Mouse (Mus musculus) liver, embryonic 15.5 days (tissue): ENCODE results near the gene Sept9. TPM values are rescaled to one million over a fixed set of nuclear protein-coding genes. Genes with fewer than 3 reads are reported as not detected.

Source experiments
- ATAC-seq: fragments of 200-750 bp; cut with Nextera tagmentation; 2 replicates; pipeline ENCODE4 v1.8.0; 2017; ENCODE audit warnings: moderate number of reproducible peaks, mild to moderate bottlenecking, moderate library complexity; ENCODE audit not compliant: insufficient read depth
- H3K27ac ChIP-seq: fragments of 300-500 bp; sonication (generic); replicated peaks from 2 replicates; pipeline ENCODE4 v1.5.1; 2015; ENCODE audit warnings: mild to moderate bottlenecking, inconsistent platforms
- H3K27me3 ChIP-seq: fragments of 300-500 bp; sonication (generic); 2 replicates; pipeline ENCODE4 v1.6.1; 2015; ENCODE audit warnings: mild to moderate bottlenecking, inconsistent platforms
- H3K36me3 ChIP-seq: fragments of 300-500 bp; sonication (generic); replicated peaks from 2 replicates; pipeline ENCODE4 v1.6.1; 2015; ENCODE audit warnings: moderate library complexity, mild to moderate bottlenecking, inconsistent platforms
- H3K4me1 ChIP-seq: fragments of 300-500 bp; sonication (generic); replicated peaks from 2 replicates; pipeline ENCODE4 v1.6.1; 2015; ENCODE audit warnings: inconsistent platforms
- H3K4me2 ChIP-seq: fragments of 300-500 bp; sonication (generic); 2 replicates; pipeline ENCODE4 v1.6.1; 2015; ENCODE audit warnings: moderate library complexity, mild to moderate bottlenecking, inconsistent platforms
- H3K4me3 ChIP-seq: fragments of 300-500 bp; sonication (generic); replicated peaks from 2 replicates; pipeline ENCODE4 v1.5.1; 2015; ENCODE audit warnings: mild to moderate bottlenecking, inconsistent platforms
- H3K9ac ChIP-seq: fragments of 300-500 bp; sonication (generic); 2 replicates; pipeline ENCODE4 v1.6.1; 2015; ENCODE audit warnings: moderate library complexity, mild to moderate bottlenecking, inconsistent platforms
- H3K9me3 ChIP-seq: fragments of 300-500 bp; sonication (generic); replicated peaks from 2 replicates; pipeline ENCODE4 v1.6.1; 2016; ENCODE audit warnings: inconsistent platforms
- WGBS: fragments of 180-500 bp; shearing (Covaris S2); methylation state at CpG from one replicate; pipeline ENCODE4 v1.1.7; 2015; ENCODE audit warnings: mixed read lengths; ENCODE audit not compliant: insufficient replicate concordance; 5-methylcytosine and 5-hydroxymethylcytosine counted together
- polyA plus RNA-seq: library from polyadenylated mRNA; unstranded; fragments of >200 nt; fragmentation: Nextera tagmentation; extraction: Ambion mirVana; gene quantifications from 2 replicates; pipeline ENCODE4 v1.2.1, GENCODE M21; 2015

Gene Sept9
- polyA plus RNA-seq, 1 experiment from 2014 or later = 41.0 TPM

DNA sequence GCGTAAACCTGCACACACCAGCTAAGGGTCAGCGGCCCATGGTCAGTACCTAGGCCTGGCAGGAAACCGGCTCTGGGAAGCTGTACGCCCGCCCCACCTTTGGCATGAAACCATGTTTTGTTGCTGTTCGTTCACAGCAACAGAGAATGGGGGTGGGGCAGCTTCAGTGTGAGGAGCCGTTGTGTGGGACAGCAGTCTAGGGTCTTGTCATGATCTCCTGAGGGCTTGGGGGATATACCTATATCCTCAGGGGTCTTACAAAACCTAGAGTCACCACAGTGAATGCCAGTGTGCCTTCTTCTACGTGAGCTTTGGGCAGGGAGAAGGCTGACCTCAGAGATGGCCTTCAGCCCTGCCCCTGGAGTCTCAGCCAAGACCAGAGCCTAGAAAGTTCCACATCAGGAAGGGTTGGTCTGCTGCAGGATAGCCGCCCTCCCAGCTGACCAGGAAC is 47.5 kb downstream of the Sept9 start:
- no peak overlapping the region for H3K4me2 ChIP-seq
- no peak overlapping the region for H3K4me3 ChIP-seq
- H3K27ac ChIP-seq = no peak overlapping the region
- no peaks in the 10 kb centered on the region for H3K27me3 ChIP-seq
- H3K9me3 ChIP-seq = no peaks in the 10 kb centered on the region
- no peak overlapping the region for H3K9ac ChIP-seq
- WGBS = 70% methylated on average over 9 of the region's 9 CpGs
- H3K4me1 ChIP-seq = peaks cover 35% of the 10 kb centered on the region
- H3K36me3 ChIP-seq = no peaks in the 10 kb centered on the region
- ATAC-seq = no peak

DNA sequence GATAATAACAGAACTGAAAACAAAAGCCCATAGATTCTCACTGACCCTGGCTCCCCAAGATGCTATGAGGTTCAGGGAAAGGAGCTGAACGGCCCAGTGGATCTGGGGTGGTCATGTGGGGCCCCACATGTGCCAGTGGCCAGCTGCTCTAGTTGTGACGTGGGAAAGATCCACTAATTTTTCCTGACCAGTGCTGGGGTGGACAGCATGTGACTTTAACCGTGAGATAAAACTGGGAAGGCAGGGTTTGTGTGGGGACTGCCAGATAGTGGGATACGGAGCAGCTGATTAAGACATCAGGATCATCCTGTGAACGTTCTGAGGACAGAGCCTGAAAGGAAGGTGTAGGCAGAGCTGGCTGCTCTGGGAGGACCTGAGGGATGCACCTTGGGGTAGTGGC is 48.1 kb downstream of the Sept9 start:
- H3K4me3 ChIP-seq = no peak overlapping the region
- no peaks in the 10 kb centered on the region for H3K27me3 ChIP-seq
- no peaks in the 10 kb centered on the region for H3K36me3 ChIP-seq
- no peak overlapping the region for H3K27ac ChIP-seq
- peaks cover 35% of the 10 kb centered on the region for H3K4me1 ChIP-seq
- no peaks in the 10 kb centered on the region for H3K9me3 ChIP-seq
- ATAC-seq = no peak
- 44% methylated on average over 5 of the region's 5 CpGs for WGBS
- no peak overlapping the region for H3K9ac ChIP-seq
- H3K4me2 ChIP-seq = no peak overlapping the region

DNA sequence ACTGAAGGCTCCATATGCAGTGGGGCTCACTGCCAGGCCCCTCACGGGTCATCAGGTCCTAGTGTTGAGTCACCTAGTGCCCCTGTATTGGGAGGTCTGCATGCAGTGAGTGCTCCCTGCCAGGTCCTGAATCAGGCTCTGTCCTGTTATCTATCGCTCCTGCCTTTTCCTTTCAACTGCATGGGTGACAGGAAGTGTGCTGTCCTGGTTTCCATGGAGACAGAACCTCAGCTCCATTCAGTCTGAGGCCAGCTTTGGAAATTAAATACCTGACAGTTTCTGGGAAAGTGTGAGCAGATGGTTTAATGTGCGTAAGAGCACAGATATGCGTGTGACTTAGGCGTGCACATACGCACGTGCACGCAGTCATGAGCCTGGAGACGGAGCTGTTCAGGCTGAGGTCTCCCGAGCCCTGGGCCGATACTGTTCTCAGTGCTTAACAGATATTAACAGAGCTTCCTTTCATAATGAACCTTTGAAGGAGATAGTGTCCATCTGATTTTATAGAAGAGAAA is 49.3 kb downstream of the Sept9 start:
- H3K4me1 ChIP-seq = peaks cover 35% of the 10 kb centered on the region

DNA sequence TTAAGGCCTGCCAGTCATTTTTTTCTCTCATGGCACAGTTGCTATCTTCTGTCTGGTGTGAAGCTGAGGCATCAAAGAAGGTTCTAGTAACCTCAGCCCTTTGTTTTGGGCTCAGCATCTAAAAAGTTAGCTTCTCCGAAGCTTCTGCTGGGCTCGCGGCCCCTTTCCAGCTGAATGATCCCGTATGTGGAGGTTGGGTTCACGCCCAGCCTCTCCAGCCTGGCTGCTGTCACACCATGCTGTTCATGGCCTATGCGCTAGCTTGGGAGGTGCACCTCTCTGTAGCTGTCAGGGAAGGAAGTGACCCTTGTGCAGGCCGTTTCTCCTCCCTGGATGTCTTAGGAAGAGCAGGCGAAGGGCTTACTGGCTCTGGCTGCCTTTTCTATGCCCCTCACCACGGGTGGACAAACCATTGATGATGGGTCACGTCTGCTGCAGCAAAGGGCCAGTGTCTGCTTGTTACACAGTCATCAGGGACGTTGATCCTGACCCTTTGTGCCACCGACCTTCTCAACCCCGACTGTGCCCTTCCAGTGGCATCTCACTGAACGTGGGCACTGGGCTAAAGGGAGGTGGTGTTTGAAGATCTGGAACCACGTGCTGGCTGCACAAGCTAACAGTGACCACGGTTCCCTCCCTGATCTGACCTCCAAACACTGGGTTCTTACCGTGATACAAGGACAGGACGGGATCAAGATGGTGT is 50.0 kb downstream of the Sept9 start:
- 48% methylated on average over 18 of the region's 18 CpGs for WGBS
- no peak for ATAC-seq
- peaks cover 35% of the 10 kb centered on the region for H3K4me1 ChIP-seq
- no peak overlapping the region for H3K9ac ChIP-seq
- no peak overlapping the region for H3K27ac ChIP-seq
- no peak overlapping the region for H3K4me2 ChIP-seq
- H3K27me3 ChIP-seq = no peaks in the 10 kb centered on the region
- no peaks in the 10 kb centered on the region for H3K9me3 ChIP-seq
- no peak overlapping the region for H3K4me3 ChIP-seq
- H3K36me3 ChIP-seq = no peaks in the 10 kb centered on the region

More for the DNA sequence above, 49.3 kb downstream of the Sept9 start:
- Histone ChIP-seq H3K36me3 (no peaks in the 10 kb centered on the region), H3K27me3 (no peaks in the 10 kb centered on the region), H3K27ac (no peak overlapping the region), H3K4me2 (no peak overlapping the region), H3K9me3 (no peaks in the 10 kb centered on the region), H3K9ac (no peak overlapping the region), H3K4me3 (no peak overlapping the region)
- no peak for ATAC-seq
- 34% methylated on average over 11 of the region's 11 CpGs for WGBS

DNA sequence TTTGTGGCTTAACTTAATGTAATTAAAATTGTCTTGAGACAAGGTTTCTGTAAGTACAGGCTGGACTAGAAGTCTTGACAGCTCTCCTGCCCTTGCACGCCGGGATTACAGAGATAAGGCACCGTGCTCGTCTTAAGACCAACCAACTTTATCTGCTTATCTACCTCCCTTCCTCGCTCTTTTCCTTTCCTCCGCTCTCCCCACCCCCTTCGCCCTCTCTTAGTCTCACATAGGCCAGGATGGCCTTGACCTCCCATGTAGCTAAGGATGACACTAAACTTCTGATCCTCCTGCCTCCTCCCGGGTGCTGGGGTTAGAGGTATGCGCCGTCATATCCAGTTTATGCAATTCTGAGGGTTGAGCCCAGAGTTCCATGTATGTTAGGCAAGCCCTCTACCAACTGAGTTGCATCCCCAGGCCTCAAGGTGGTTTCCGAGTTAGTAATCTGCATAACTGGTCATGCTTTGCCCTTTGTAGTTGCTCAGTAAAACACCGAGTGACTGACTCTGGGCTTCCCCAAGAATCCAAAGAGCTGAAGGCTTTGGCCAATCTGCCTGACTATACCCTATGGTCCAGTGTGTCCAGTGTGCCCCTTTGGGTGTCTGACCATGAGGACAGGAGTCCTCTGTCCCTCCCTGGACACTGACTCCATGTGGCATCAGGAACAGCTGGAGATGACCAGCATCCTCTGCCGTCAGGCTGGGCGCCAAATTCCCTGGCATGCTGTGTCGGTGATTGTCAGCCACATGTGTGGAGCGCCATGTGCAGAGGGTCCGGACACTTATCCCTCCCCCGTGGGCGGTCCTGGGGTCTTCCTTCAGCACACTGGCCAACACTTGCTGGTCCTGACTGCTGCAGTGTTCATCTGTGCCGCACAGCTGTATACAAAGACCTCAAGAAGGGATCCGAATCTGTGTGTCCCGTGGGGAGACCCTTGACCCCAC is 50.8 kb downstream of the Sept9 start:
- H3K9me3 ChIP-seq = no peaks in the 10 kb centered on the region
- no peaks in the 10 kb centered on the region for H3K27me3 ChIP-seq
- H3K27ac ChIP-seq = no peak overlapping the region
- no peaks in the 10 kb centered on the region for H3K36me3 ChIP-seq
- no peak overlapping the region for H3K9ac ChIP-seq
- peaks cover 35% of the 10 kb centered on the region for H3K4me1 ChIP-seq
- H3K4me3 ChIP-seq = no peak overlapping the region
- WGBS = 52% methylated on average over 22 of the region's 22 CpGs
- H3K4me2 ChIP-seq = no peak overlapping the region
- no peak for ATAC-seq

DNA sequence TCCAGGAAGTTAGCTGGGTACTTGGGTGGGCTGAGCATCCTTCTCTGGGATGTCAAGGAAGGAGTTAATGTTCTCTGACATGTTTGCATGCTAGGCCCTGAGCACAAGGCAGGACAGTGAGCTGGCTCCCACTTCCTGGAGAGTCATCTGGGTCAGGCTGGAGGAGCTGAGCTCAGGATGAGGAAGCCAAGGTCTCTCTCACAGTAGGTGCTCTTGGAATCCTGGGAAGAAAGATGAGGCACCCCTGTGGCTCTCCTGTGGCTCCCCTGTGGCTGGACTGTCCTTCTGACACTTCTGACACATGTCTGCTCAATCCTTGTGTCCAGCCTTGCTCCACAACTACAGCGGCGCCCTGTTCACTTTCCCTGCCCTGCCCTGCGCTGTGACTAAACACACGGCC is 52.3 kb downstream of the Sept9 start:
- Histone ChIP-seq H3K4me1 (peaks cover 24% of the 10 kb centered on the region; the same call in 1 of the 2 replicates), H3K27ac (no peak overlapping the region), H3K4me2 (no peak overlapping the region), H3K9me3 (no peaks in the 10 kb centered on the region), H3K4me3 (no peak overlapping the region), H3K9ac (no peak overlapping the region), H3K36me3 (no peaks in the 10 kb centered on the region), H3K27me3 (no peaks in the 10 kb centered on the region)
- WGBS = 74% methylated on average over 4 of the region's 4 CpGs
- ATAC-seq = no peak

DNA sequence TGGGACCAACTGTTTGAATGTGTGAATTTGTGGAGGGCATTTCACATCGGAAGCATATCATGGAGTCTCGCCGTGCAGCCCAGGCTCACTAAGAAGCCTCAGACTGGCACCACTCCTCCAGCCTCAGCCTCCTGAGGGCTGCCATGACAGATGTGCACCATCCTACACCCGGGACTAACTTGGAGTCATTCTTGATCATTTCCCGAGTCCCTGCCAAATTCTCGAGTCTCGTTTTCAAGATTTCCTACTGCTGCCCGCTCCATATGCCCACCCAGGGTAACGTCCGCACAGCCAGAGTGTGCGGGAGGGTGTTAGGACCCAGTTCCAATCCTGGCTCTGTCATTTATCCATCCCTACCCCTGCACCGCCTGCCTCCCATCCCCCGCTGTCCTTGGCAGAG is 53.4 kb downstream of the Sept9 start:
- Histone ChIP-seq H3K4me1 (peaks cover 24% of the 10 kb centered on the region; the same call in 1 of the 2 replicates), H3K9ac (no peak overlapping the region), H3K36me3 (no peaks in the 10 kb centered on the region), H3K4me2 (no peak overlapping the region), H3K4me3 (no peak overlapping the region), H3K27me3 (no peaks in the 10 kb centered on the region), H3K27ac (no peak overlapping the region), H3K9me3 (no peaks in the 10 kb centered on the region)
- ATAC-seq = no peak
- WGBS = 73% methylated on average over 13 of the region's 13 CpGs

DNA sequence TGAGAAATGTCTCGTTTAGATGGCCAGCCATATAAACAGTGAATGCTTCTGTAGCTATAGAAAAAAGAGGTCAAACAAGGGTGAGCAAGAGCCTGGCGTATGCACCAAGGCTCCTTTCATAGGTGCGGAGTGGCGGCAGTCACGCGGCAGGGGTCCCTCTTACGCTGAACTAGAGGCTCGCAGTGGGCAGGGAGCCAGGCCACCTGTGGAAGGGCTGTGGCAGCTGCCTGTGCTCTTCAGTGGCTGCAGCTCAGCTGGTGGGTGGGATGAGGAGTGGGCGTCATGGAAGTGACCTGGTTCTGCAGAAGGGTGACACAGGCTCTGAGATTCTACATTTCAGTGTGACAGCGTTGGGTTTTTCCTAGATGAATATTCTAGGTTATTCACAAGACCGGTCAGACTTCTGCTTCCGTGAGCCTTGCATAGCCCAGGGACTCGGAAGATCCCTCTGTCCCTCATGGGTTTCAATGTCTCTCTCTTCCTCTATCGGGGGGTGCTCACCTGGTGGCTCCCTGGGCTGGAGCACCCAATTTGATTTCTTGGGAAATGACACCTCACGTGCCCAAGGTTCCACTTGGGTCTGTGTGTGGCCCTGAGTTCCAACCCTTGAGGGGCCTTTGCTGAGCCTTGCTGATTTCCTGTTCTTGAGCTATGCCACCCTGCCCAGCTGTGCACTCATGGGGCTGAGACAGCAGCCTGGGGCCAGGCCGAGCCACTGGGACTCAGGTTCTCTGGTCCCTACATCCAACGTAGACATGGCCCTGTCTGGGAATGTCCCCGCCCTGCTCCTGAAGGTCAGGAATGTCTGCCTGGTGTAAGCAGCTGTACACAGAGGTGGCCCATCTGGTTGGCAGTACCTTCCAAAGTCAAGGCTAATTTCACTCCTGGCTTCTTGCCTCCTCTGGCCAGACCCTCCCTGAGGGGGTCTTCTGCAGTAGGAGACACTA is 55.0 kb downstream of the Sept9 start:
- Histone ChIP-seq H3K27me3 (no peaks in the 10 kb centered on the region), H3K27ac (no peak overlapping the region), H3K4me3 (no peak overlapping the region), H3K36me3 (no peaks in the 10 kb centered on the region), H3K9ac (no peak overlapping the region), H3K4me1 (peaks cover 16% of the 10 kb centered on the region; the same call in 1 of the 2 replicates), H3K9me3 (no peaks in the 10 kb centered on the region), H3K4me2 (no peak overlapping the region)
- no peak for ATAC-seq
- 71% methylated on average over 18 of the region's 18 CpGs for WGBS

DNA sequence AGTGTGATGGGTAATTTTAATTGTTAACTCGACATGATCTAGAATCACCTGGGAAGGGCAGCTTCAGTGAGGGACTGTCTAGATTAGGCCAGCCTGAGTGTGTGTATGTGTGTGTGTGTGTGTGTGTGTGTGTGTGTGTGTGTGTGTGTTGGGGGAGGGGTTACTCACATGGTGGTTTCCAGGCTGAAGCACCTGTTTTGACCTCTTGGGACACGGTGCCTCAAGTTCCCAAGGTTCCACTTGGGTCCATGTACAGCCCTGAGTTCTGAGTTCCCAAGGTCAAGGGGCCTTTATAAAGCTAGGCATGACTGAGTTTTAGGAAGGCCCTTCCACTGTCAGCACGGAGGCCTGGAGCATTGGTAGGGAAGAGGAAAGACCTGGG is 55.6 kb downstream of the Sept9 start:
- ATAC-seq = no peak
- H3K9ac ChIP-seq = no peak overlapping the region
- no peak overlapping the region for H3K4me3 ChIP-seq
- no peak overlapping the region for H3K4me2 ChIP-seq
- 51% methylated on average over 3 of the region's 3 CpGs for WGBS
- no peaks in the 10 kb centered on the region for H3K9me3 ChIP-seq
- H3K36me3 ChIP-seq = no peaks in the 10 kb centered on the region
- no peak overlapping the region for H3K27ac ChIP-seq
- 0 out of 2 replicates have a peak, but pooled peaks cover 10% of the 10 kb centered on the region for H3K4me1 ChIP-seq
- H3K27me3 ChIP-seq = no peaks in the 10 kb centered on the region

DNA sequence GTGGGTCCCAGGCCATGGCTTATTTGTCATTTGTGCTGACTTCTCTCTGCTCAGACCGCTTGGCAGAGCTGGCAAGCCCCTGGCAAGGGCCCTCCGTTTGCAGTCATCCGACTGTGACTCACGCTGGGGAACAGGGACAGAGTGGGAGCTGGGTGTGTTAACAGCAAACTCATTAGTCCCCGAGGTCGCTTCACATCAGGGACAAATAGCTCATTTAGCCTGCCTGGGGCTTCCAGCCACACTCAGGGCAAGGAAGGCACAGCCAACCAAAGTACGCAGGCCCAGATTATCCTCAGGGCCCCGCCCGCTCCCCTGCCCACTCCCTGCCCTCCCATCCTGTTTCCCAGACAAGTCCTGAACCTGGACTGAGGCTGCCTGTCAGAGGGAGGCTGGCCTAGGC is 56.6 kb downstream of the Sept9 start:
- no peak for ATAC-seq
- WGBS = 65% methylated on average over 9 of the region's 9 CpGs
- Histone ChIP-seq H3K27ac (no peak overlapping the region), H3K27me3 (no peaks in the 10 kb centered on the region), H3K4me3 (no peak overlapping the region), H3K4me2 (no peak overlapping the region), H3K9me3 (no peaks in the 10 kb centered on the region), H3K9ac (no peak overlapping the region), H3K4me1 (0 out of 2 replicates have a peak, but pooled peaks cover 5% of the 10 kb centered on the region), H3K36me3 (no peaks in the 10 kb centered on the region)
